Mouse (Mus musculus) left cerebral cortex, adult 2 months (tissue): Measurements from ENCODE around the gene Specc1l. TPM values are rescaled to one million over a fixed set of nuclear protein-coding genes. Genes with fewer than 3 reads are reported as not detected.
"Not testable (repeated sequence)": the region's sequence is repeated elsewhere in the genome, so short reads cannot be mapped to it uniquely, and the experiment has no call there.

Experiments
- DNase-seq, 2 experiments: peaks; one replicate each; pipeline ENCODE4 v3.0.0; 2021 to 2022; ENCODE audit warnings: low spot score in 2 of 2, mixed read lengths in 1 of 2; ENCODE audit errors: extremely low spot score in 1 of 2
- H3K27ac ChIP-seq: fragments of 200-600 bp; 2 replicates; pipeline ENCODE4 v1.8.1; 2022
- H3K4me3 ChIP-seq: fragments of 200-600 bp; 2 replicates; pipeline ENCODE4 v1.8.1; 2022
- CTCF ChIP-seq: fragments of 200-600 bp; IDR thresholded peaks from 2 replicates; pipeline ENCODE4 v1.8.1; 2022; ENCODE audit warnings: antibody characterized with exemption, mild to moderate bottlenecking, moderate library complexity
- intact Hi-C: fragments of 180-260 bp; cut with DNase I; formaldehyde crosslinking; loops from one replicate; pipeline ENCODE4 v1.15.1; 2025
- total RNA-seq, 2 experiments: library from RNA; stranded (reverse); gene quantifications; 2 replicates each; pipeline ENCODE4 v1.2.3; 2021

Specc1l gene
- total RNA-seq, 2 experiments from 2014 or later: 42.9 to 46.4 TPM

- no peak overlapping the region for H3K4me3 ChIP-seq
- no peak for DNase-seq
- no peak for TF ChIP-seq CTCF
Measured at GRCm38 (mm10) chr10:75345265-75345664, 133.4 kb downstream of the Specc1l start.

GRCm38 (mm10) chr10:75350564-75350963 is 138.7 kb downstream of the Specc1l start:
- Histone ChIP-seq H3K4me3 (no peak overlapping the region), H3K27ac (no peak overlapping the region)
- intact Hi-C loops: no loop called here
- no peak for TF ChIP-seq CTCF
- DNase-seq: no peak

More at GRCm38 (mm10) chr10:75345265-75345664, 133.4 kb downstream of the Specc1l start:
- no peak overlapping the region for H3K27ac ChIP-seq
- intact Hi-C loops: no loop called here

GRCm38 (mm10) chr10:75352541-75352940 is 140.7 kb downstream of the Specc1l start:
- intact Hi-C loops: no loop called here
- Histone ChIP-seq H3K27ac (no peak overlapping the region), H3K4me3 (no peak overlapping the region)
- no peak for DNase-seq
- no peak for TF ChIP-seq CTCF

GRCm38 (mm10) chr10:75353838-75354241 is 142.0 kb downstream of the Specc1l start:
- H3K4me3 ChIP-seq, intact Hi-C loops, DNase-seq, H3K27ac ChIP-seq: not testable (repeated sequence)

- Histone ChIP-seq H3K27ac (no peak overlapping the region), H3K4me3 (no peak overlapping the region)
- intact Hi-C loops: no loop called here
- TF ChIP-seq CTCF: no peak
- no peak for DNase-seq
Measured at GRCm38 (mm10) chr10:75355341-75355740, 143.5 kb downstream of the Specc1l start.

Other genes with a start within 250 kb of the Specc1l start
- gene Gnaz, start 244.9 kb upstream of the Specc1l start, total RNA-seq: 100 to 1,000 TPM; 114 to 124 TPM
- gene Rsph14, start 179.5 kb upstream of the Specc1l start, total RNA-seq: not detected
- gene Rab36, start 175.0 kb upstream of the Specc1l start, total RNA-seq: 10 to 100 TPM; 31.6 to 35.7 TPM
- gene Bcr, start 151.5 kb upstream of the Specc1l start, total RNA-seq: 100 to 1,000 TPM in 1 of 2 experiments, 10 to 100 TPM in 1; 99.6 to 113 TPM
- gene Adora2a, start 104.8 kb downstream of the Specc1l start, total RNA-seq: 10 to 100 TPM in 1 of 2 experiments, 1 to 10 TPM in 1; 6.8 to 18.7 TPM
- under 1 TPM; 0.29 to 0.30 TPM for gene Upb1, start 189.0 kb downstream of the Specc1l start, total RNA-seq